Mouse (Mus musculus) kidney, adult 2 months (tissue): ENCODE data around the gene Fgr. TPM values are rescaled to one million over a fixed set of nuclear protein-coding genes. Genes with fewer than 3 reads are reported as not detected.

ENCODE experiments used
- DNase-seq: peaks from one replicate; pipeline ENCODE4 v3.0.0; 2021
- H3K27ac ChIP-seq: fragments of 200-500 bp; 2 replicates; pipeline ENCODE4 v1.5.1; 2012; ENCODE audit warnings: low read depth, low read length, control low read depth, inconsistent platforms; ENCODE audit not compliant: insufficient read depth
- H3K27me3 ChIP-seq: fragments of 200-500 bp; replicated peaks from 2 replicates; pipeline ENCODE4 v1.6.1; 2012; ENCODE audit warnings: mild to moderate bottlenecking, moderate library complexity, low read length, inconsistent platforms; ENCODE audit not compliant: control insufficient read depth, insufficient read depth
- H3K36me3 ChIP-seq: fragments of 200-500 bp; 2 replicates; pipeline ENCODE4 v1.6.1; 2012; ENCODE audit warnings: mild to moderate bottlenecking, moderate library complexity, low read length, inconsistent platforms; ENCODE audit not compliant: control insufficient read depth, insufficient read depth
- H3K4me1 ChIP-seq: fragments of 200-500 bp; 2 replicates; pipeline ENCODE4 v1.6.1; 2011; ENCODE audit warnings: low read length; ENCODE audit not compliant: control insufficient read depth, insufficient read depth
- H3K4me3 ChIP-seq: fragments of 200-500 bp; 2 replicates; pipeline ENCODE4 v1.5.1; 2011; ENCODE audit warnings: mild to moderate bottlenecking, low read depth, low read length, control low read depth; ENCODE audit not compliant: insufficient read depth
- CTCF ChIP-seq: fragments of 200-500 bp; conservative IDR thresholded peaks from 2 replicates; pipeline ENCODE4 v1.5.1; 2011; ENCODE audit warnings: low read depth, mild to moderate bottlenecking, control low read depth, low read length, moderate library complexity, mixed read lengths; ENCODE audit not compliant: insufficient read depth, insufficient read length
- POLR2A ChIP-seq: fragments of 200-500 bp; IDR thresholded peaks from one replicate; pipeline ENCODE4 v1.6.1; 2011; ENCODE audit warnings: low read depth, low read length, control low read depth
- WGBS: fragments of 180-500 bp; shearing (Covaris S2); methylation state at CpG from one replicate; pipeline ENCODE4 v1.1.7; 2018; 5-methylcytosine and 5-hydroxymethylcytosine counted together
- polyA plus RNA-seq: library from polyadenylated mRNA; depleted of rRNA; stranded (reverse); fragments of >200 nt; gene quantifications from 2 replicates; pipeline ENCODE4 v1.2.3, GENCODE M21; 2012

Gene Fgr
- polyA plus RNA-seq, 1 experiment = 2.5 TPM

- TF ChIP-seq POLR2A (no peak), CTCF (no peak; the same call in 1 of the 2 replicates)
- no peaks in the 10 kb centered on the region for H3K27me3 ChIP-seq
- no peaks in the 10 kb centered on the region for H3K36me3 ChIP-seq
- peaks cover 34% of the 10 kb centered on the region for H3K4me1 ChIP-seq
- no peak for DNase-seq
- H3K27ac ChIP-seq = no peak overlapping the region
- WGBS = 26% methylated on average over 2 of the region's 2 CpGs
- H3K4me3 ChIP-seq = no peak overlapping the region
These were observed 53.0 kb downstream of the Fgr start for GRCm38 (mm10) chr4:133026826-133027375.

DNA sequence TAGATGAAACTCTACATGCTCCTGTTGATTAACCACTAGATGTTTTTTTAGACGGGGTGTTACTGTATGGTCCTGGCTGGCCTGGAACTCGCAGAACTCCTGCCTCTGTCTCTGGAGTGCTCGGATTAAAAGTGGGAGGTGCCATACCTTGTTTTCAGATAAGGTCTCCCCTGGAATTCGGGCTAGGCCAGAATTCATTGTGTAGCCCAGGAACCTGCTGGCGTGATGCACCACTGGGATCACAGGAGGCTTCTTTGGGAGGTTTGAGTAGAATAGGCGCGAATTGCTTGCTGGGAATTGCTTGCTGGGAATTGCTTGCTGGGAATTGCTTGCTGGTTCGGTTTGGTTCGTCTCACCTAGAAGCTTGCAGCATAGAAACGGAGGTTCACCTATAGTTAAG, 53.8 kb downstream of the Fgr start:
- Histone ChIP-seq H3K36me3 (no peaks in the 10 kb centered on the region), H3K27ac (no peak overlapping the region), H3K4me3 (no peak overlapping the region), H3K4me1 (peaks cover 34% of the 10 kb centered on the region), H3K27me3 (no peaks in the 10 kb centered on the region)
- 78% methylated on average over 10 of the region's 10 CpGs for WGBS
- TF ChIP-seq CTCF = no peak
- DNase-seq = no peak

DNA sequence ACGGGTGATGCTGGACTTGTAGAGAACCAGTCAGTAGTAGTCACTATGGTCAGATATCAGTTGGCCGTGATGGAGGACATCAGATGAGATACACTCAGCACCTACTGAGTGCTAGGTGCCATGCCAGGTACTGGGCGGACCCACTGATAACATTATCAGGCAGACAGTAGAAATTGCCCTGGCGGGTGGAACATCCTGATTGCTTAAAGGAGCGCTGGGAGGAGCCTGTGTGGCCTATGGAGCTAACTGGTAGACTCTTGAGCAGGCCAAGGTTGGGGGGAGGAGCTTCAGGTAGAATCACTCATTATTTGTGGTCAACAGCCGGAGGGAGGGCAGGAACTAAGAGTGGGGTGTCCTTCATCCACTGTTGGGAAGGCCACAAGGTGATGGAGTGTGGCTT, 54.3 kb downstream of the Fgr start:
- TF ChIP-seq CTCF = no peak
- TF ChIP-seq POLR2A = no peak
- Histone ChIP-seq H3K27me3 (no peaks in the 10 kb centered on the region), H3K4me3 (no peak overlapping the region), H3K27ac (no peak overlapping the region), H3K36me3 (no peaks in the 10 kb centered on the region), H3K4me1 (peaks cover 32% of the 10 kb centered on the region)
- DNase-seq = no peak
- 91% methylated on average over 6 of the region's 6 CpGs for WGBS

- H3K4me1 ChIP-seq = peaks cover 32% of the 10 kb centered on the region
- DNase-seq = no peak
- WGBS = 48% methylated on average over 6 of the region's 6 CpGs
- H3K36me3 ChIP-seq = no peaks in the 10 kb centered on the region
- no peak overlapping the region for H3K27ac ChIP-seq
- H3K4me3 ChIP-seq = no peak overlapping the region
- no peaks in the 10 kb centered on the region for H3K27me3 ChIP-seq
- no peak for TF ChIP-seq POLR2A
- no peak for TF ChIP-seq CTCF
These were observed 55.0 kb downstream of the Fgr start for GRCm38 (mm10) chr4:133028875-133029274.

- Histone ChIP-seq H3K27me3 (no peaks in the 10 kb centered on the region), H3K27ac (no peak overlapping the region), H3K4me3 (no peak overlapping the region), H3K4me1 (peaks cover 33% of the 10 kb centered on the region), H3K36me3 (no peaks in the 10 kb centered on the region)
- no peak for TF ChIP-seq CTCF
- no peak for TF ChIP-seq POLR2A
- DNase-seq = no peak
- WGBS = 65% methylated on average over 8 of the region's 8 CpGs
These were observed 58.7 kb downstream of the Fgr start for GRCm38 (mm10) chr4:133032410-133033095.

DNA sequence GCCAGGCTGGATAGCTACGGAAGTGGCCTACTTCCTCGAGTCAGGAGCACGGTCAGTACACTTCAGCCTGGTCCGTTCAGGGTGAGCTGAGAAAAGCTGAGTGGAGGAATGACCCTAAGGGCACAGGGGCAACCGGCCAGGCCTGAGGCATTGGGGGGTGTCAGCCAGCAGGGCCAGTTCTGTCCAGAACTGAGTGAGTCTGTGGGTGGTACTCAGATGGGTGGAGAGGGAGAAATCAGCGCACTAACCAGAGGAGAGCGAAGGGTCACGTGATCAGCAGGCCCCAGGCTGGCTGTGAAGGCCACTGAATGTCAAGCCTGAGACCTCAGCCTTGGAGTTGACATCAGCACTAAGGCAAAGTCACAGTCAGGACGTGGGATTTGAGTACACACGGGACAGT, 60.6 kb downstream of the Fgr start:
- peaks cover 37% of the 10 kb centered on the region for H3K4me1 ChIP-seq
- H3K4me3 ChIP-seq = no peak overlapping the region
- DNase-seq = peak; percentile 77
- TF ChIP-seq CTCF (no peak), POLR2A (no peak)
- H3K27me3 ChIP-seq = no peaks in the 10 kb centered on the region
- 27% methylated on average over 10 of the region's 10 CpGs for WGBS
- no peaks in the 10 kb centered on the region for H3K36me3 ChIP-seq
- peak overlapping the region; percentile 58 for H3K27ac ChIP-seq

- Histone ChIP-seq H3K27ac (peak overlapping the region; percentile 4; the same call in 1 of the 2 replicates), H3K36me3 (no peaks in the 10 kb centered on the region), H3K27me3 (no peaks in the 10 kb centered on the region), H3K4me3 (no peak overlapping the region), H3K4me1 (peaks cover 42% of the 10 kb centered on the region)
- 26% methylated on average over 1 of the region's 1 CpGs for WGBS
- DNase-seq = peak; percentile 73
- TF ChIP-seq POLR2A (no peak), CTCF (no peak)
These were observed 61.6 kb downstream of the Fgr start for GRCm38 (mm10) chr4:133035446-133035845.
